Mouse (Mus musculus) heart, embryonic 13.5 days (tissue): ENCODE results near the gene Cul9. TPM values are rescaled to one million over a fixed set of nuclear protein-coding genes. Genes with fewer than 3 reads are reported as not detected.

Experiments
- ATAC-seq: fragments of 200-750 bp; cut with Nextera tagmentation; 2 replicates; pipeline ENCODE4 v1.8.0; 2017; ENCODE audit warnings: moderate TSS enrichment; ENCODE audit not compliant: insufficient number of reproducible peaks, low FRiP score, low TSS enrichment; ENCODE audit errors: extremely low read depth
- H3K27ac ChIP-seq: fragments of 300-500 bp; sonication (generic); replicated peaks from 2 replicates; pipeline ENCODE4 v1.5.1; 2015; ENCODE audit warnings: moderate library complexity, mild to moderate bottlenecking, inconsistent platforms
- H3K27me3 ChIP-seq: fragments of 300-500 bp; sonication (generic); replicated peaks from 2 replicates; pipeline ENCODE4 v1.6.1; 2015; ENCODE audit warnings: mild to moderate bottlenecking, inconsistent platforms
- H3K36me3 ChIP-seq: fragments of 300-500 bp; sonication (generic); 2 replicates; pipeline ENCODE4 v1.6.1; 2015; ENCODE audit warnings: mild to moderate bottlenecking, inconsistent platforms
- H3K4me1 ChIP-seq: fragments of 300-500 bp; sonication (generic); 2 replicates; pipeline ENCODE4 v1.6.1; 2015; ENCODE audit warnings: inconsistent platforms
- H3K4me2 ChIP-seq: fragments of 300-500 bp; sonication (generic); 2 replicates; pipeline ENCODE4 v1.6.1; 2015; ENCODE audit warnings: inconsistent platforms, mild to moderate bottlenecking, moderate library complexity
- H3K4me3 ChIP-seq: fragments of 300-500 bp; sonication (generic); 2 replicates; pipeline ENCODE4 v1.5.1; 2015; ENCODE audit warnings: moderate library complexity, mild to moderate bottlenecking, inconsistent platforms
- H3K9ac ChIP-seq: fragments of 300-500 bp; sonication (generic); 2 replicates; pipeline ENCODE4 v1.6.1; 2015; ENCODE audit warnings: inconsistent platforms, mild to moderate bottlenecking, moderate library complexity
- H3K9me3 ChIP-seq: fragments of 300-500 bp; sonication (generic); 2 replicates; pipeline ENCODE4 v1.6.1; 2016; ENCODE audit warnings: inconsistent platforms
- WGBS: fragments of 180-500 bp; shearing (Covaris S2); methylation state at CpG from one replicate; pipeline ENCODE4 v1.1.7; 2015; ENCODE audit warnings: mixed read lengths; 5-methylcytosine and 5-hydroxymethylcytosine counted together
- polyA plus RNA-seq: library from polyadenylated mRNA; unstranded; fragments of >200 nt; fragmentation: Nextera tagmentation; extraction: Ambion mirVana; gene quantifications from 2 replicates; pipeline ENCODE4 v1.2.1, GENCODE M21; 2015

Cul9 gene
- polyA plus RNA-seq, 1 experiment from 2014 or later, result 5.0 TPM

GRCm38 (mm10) chr17:46525579-46526307, 20.4 kb downstream of the Cul9 start:
- peaks cover 34% of the 10 kb centered on the region for H3K27me3 ChIP-seq
- H3K4me3 ChIP-seq, result no peak overlapping the region
- H3K4me1 ChIP-seq, result peaks cover 8% of the 10 kb centered on the region
- ATAC-seq, result no peak
- no peak overlapping the region for H3K9ac ChIP-seq
- no peak overlapping the region for H3K27ac ChIP-seq
- WGBS, result 41% methylated on average over 12 of the region's 12 CpGs
- H3K9me3 ChIP-seq, result no peaks in the 10 kb centered on the region
- H3K36me3 ChIP-seq, result peaks cover 24% of the 10 kb centered on the region; the same call in 1 of the 2 replicates
- H3K4me2 ChIP-seq, result no peak overlapping the region

- H3K9ac ChIP-seq, result no peak overlapping the region
- 71% methylated on average over 10 of the region's 10 CpGs for WGBS
- H3K27me3 ChIP-seq, result peaks cover 37% of the 10 kb centered on the region
- no peaks in the 10 kb centered on the region for H3K9me3 ChIP-seq
- no peak overlapping the region for H3K4me3 ChIP-seq
- H3K4me2 ChIP-seq, result no peak overlapping the region
- H3K36me3 ChIP-seq, result peaks cover 24% of the 10 kb centered on the region; the same call in 1 of the 2 replicates
- peaks cover 15% of the 10 kb centered on the region for H3K4me1 ChIP-seq
- H3K27ac ChIP-seq, result no peak overlapping the region
- no peak for ATAC-seq
Observed at GRCm38 (mm10) chr17:46525065-46525464, 21.1 kb downstream of the Cul9 start.

- Histone ChIP-seq H3K9me3 (no peaks in the 10 kb centered on the region), H3K9ac (no peak overlapping the region), H3K4me3 (0 out of 2 replicates have a peak overlapping the region, but pooled peaks have one; percentile 6), H3K36me3 (peaks cover 11% of the 10 kb centered on the region; the same call in 1 of the 2 replicates), H3K4me2 (no peak overlapping the region), H3K27me3 (peaks cover 45% of the 10 kb centered on the region), H3K27ac (no peak overlapping the region), H3K4me1 (peaks cover 20% of the 10 kb centered on the region)
- WGBS, result 45% methylated on average over 24 of the region's 24 CpGs
- ATAC-seq, result no peak
Observed at GRCm38 (mm10) chr17:46521963-46522668, 24.1 kb downstream of the Cul9 start.

GRCm38 (mm10) chr17:46521174-46521573, 25.0 kb downstream of the Cul9 start:
- WGBS, result 55% methylated on average over 9 of the region's 9 CpGs

GRCm38 (mm10) chr17:46520385-46520979, 25.7 kb downstream of the Cul9 start:
- peaks cover 45% of the 10 kb centered on the region for H3K27me3 ChIP-seq
- no peak overlapping the region for H3K27ac ChIP-seq
- peak overlapping the region; percentile 66 for H3K4me2 ChIP-seq
- peaks cover 7% of the 10 kb centered on the region; the same call in 1 of the 2 replicates for H3K36me3 ChIP-seq
- no peak for ATAC-seq
- 16% methylated on average over 25 of the region's 25 CpGs for WGBS
- no peaks in the 10 kb centered on the region for H3K9me3 ChIP-seq
- H3K4me1 ChIP-seq, result peaks cover 20% of the 10 kb centered on the region
- H3K9ac ChIP-seq, result peak overlapping the region; percentile 73
- peak overlapping the region; percentile 41 for H3K4me3 ChIP-seq

More at GRCm38 (mm10) chr17:46521174-46521573, 25.0 kb downstream of the Cul9 start:
- H3K9me3 ChIP-seq, result no peaks in the 10 kb centered on the region
- H3K4me3 ChIP-seq, result peak overlapping the region; percentile 41
- H3K4me1 ChIP-seq, result peaks cover 20% of the 10 kb centered on the region
- H3K27me3 ChIP-seq, result peaks cover 45% of the 10 kb centered on the region
- peaks cover 10% of the 10 kb centered on the region; the same call in 1 of the 2 replicates for H3K36me3 ChIP-seq
- H3K4me2 ChIP-seq, result peak overlapping the region; percentile 66
- no peak for ATAC-seq
- no peak overlapping the region for H3K27ac ChIP-seq
- peak overlapping the region; percentile 73 for H3K9ac ChIP-seq

GRCm38 (mm10) chr17:46519971-46520370, 26.2 kb downstream of the Cul9 start:
- peaks cover 40% of the 10 kb centered on the region for H3K27me3 ChIP-seq
- peaks cover 20% of the 10 kb centered on the region for H3K4me1 ChIP-seq
- peak overlapping the region; percentile 66 for H3K4me2 ChIP-seq
- ATAC-seq, result no peak
- H3K9ac ChIP-seq, result peak overlapping the region; percentile 73; the same call in 1 of the 2 replicates
- peaks cover 7% of the 10 kb centered on the region; the same call in 1 of the 2 replicates for H3K36me3 ChIP-seq
- no peak overlapping the region for H3K27ac ChIP-seq
- H3K9me3 ChIP-seq, result no peaks in the 10 kb centered on the region
- peak overlapping the region; percentile 41 for H3K4me3 ChIP-seq
- 49% methylated on average over 10 of the region's 10 CpGs for WGBS

- Histone ChIP-seq H3K9me3 (no peaks in the 10 kb centered on the region), H3K27ac (no peak overlapping the region), H3K27me3 (no peaks in the 10 kb centered on the region), H3K4me2 (no peak overlapping the region), H3K4me3 (no peak overlapping the region), H3K36me3 (peaks cover 6% of the 10 kb centered on the region; the same call in 1 of the 2 replicates), H3K4me1 (no peaks in the 10 kb centered on the region), H3K9ac (no peak overlapping the region)
- no peak for ATAC-seq
- WGBS, result 55% methylated on average over 2 of the region's 2 CpGs
Observed at GRCm38 (mm10) chr17:46513329-46513728, 32.9 kb downstream of the Cul9 start.

- no peak overlapping the region for H3K9ac ChIP-seq
- H3K4me1 ChIP-seq, result no peaks in the 10 kb centered on the region
- no peak for ATAC-seq
Observed at GRCm38 (mm10) chr17:46511059-46511710, 35.0 kb downstream of the Cul9 start.

GRCm38 (mm10) chr17:46505617-46506016, 40.6 kb downstream of the Cul9 start:
- Histone ChIP-seq H3K9ac (no peak overlapping the region), H3K4me2 (no peak overlapping the region), H3K27me3 (0 out of 2 replicates have a peak, but pooled peaks cover 3% of the 10 kb centered on the region), H3K4me1 (no peaks in the 10 kb centered on the region), H3K4me3 (no peak overlapping the region), H3K9me3 (no peaks in the 10 kb centered on the region), H3K27ac (no peak overlapping the region), H3K36me3 (peaks cover 5% of the 10 kb centered on the region)
- 80% methylated on average over 3 of the region's 3 CpGs for WGBS
- ATAC-seq, result no peak

More at GRCm38 (mm10) chr17:46511059-46511710, 35.0 kb downstream of the Cul9 start:
- Histone ChIP-seq H3K27me3 (no peaks in the 10 kb centered on the region), H3K36me3 (0 out of 2 replicates have a peak, but pooled peaks cover 2% of the 10 kb centered on the region), H3K4me3 (no peak overlapping the region), H3K27ac (no peak overlapping the region), H3K9me3 (no peaks in the 10 kb centered on the region), H3K4me2 (no peak overlapping the region)
- 46% methylated on average over 11 of the region's 11 CpGs for WGBS

GRCm38 (mm10) chr17:46503847-46504638, 42.1 kb downstream of the Cul9 start:
- Histone ChIP-seq H3K36me3 (peaks cover 19% of the 10 kb centered on the region), H3K4me3 (no peak overlapping the region), H3K4me1 (no peaks in the 10 kb centered on the region), H3K4me2 (no peak overlapping the region), H3K27me3 (0 out of 2 replicates have a peak, but pooled peaks cover 3% of the 10 kb centered on the region), H3K9me3 (no peaks in the 10 kb centered on the region), H3K27ac (no peak overlapping the region), H3K9ac (no peak overlapping the region)
- 72% methylated on average over 14 of the region's 14 CpGs for WGBS
- no peak for ATAC-seq
